In the genomic region with DNA sequence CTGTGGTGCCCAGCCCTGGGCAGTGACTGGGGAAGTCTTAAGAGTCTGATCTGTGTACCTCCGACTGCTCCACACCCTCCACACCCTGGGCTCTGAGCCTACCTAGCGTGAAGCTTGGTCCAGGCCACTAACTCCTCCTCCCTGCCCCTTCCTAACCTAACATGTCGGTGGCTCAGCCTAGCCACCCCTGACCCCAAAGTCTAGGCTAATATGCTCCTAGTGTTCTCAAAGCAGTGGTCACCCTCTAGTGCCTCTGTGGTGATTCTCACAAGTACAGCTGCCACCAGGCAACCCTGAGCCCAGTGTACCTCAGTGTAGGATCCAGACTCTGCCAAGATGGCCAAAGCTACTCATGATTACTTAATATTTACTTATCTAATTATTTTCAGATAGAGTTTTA, we compare ENCODE assay signal across 13 mouse cellular contexts. TPM values are rescaled to one million over a fixed set of nuclear protein-coding genes. Genes with fewer than 3 reads are reported as not detected.
DNase-seq lines count a peak whose midpoint lies in the region; ATAC-seq and TF ChIP-seq lines count a peak whose summit lies in the region.
"Had no signal": no experiment of that assay in that cellular context is flagged by ENCODE, and none has a peak within 500 bp of the region (broad histone marks: within the 10 kb centered on the region; RNA-seq: fewer than 3 reads in every experiment).

No protein-coding gene starts in this region.

- H3K9me3 ChIP-seq in forebrain, embryonic 11.5 days (ENCODE audit: control insufficient read depth, low read length): no peaks in the 10 kb centered on the region
- peaks cover 4% of the 10 kb centered on the region; the same call in 1 of the 2 replicates for H3K9me3 ChIP-seq in forebrain, embryonic 10.5 days
- no peaks in the 10 kb centered on the region for H3K9me3 ChIP-seq in neural tube, embryonic 11.5 days (ENCODE audit: control insufficient read depth, low read length)
- H3K9me3 ChIP-seq in liver, postnatal 0 days (ENCODE audit: low read length): no peaks in the 10 kb centered on the region

- DNase-seq in forebrain, embryonic 11.5 days (ENCODE audit: low spot score): no peak
- no peak for DNase-seq in forebrain, embryonic 10.5 days (ENCODE audit: extremely low spot score, low spot score)
- DNase-seq in neural tube, embryonic 11.5 days (ENCODE audit: low spot score): no peak
- no peak for DNase-seq in neural tube, embryonic 10.5 days (ENCODE audit: extremely low spot score, low spot score)
- DNase-seq in liver, postnatal 0 days: no peak
- no peak for DNase-seq in right cerebral cortex, postnatal 36 days (ENCODE audit: low spot score in 2 of 2)
- DNase-seq in retina, postnatal 1 day: no peak
- DNase-seq in heart, postnatal 14 days: no peak

- no peaks in the 10 kb centered on the region for H3K36me3 ChIP-seq in forebrain, embryonic 11.5 days (ENCODE audit: control insufficient read depth, insufficient read depth, low read length)
- no peaks in the 10 kb centered on the region for H3K36me3 ChIP-seq in forebrain, embryonic 10.5 days (replicated peaks)
- no peaks in the 10 kb centered on the region for H3K36me3 ChIP-seq in neural tube, embryonic 11.5 days (ENCODE audit: control insufficient read depth, insufficient read depth, low read length)
- no peaks in the 10 kb centered on the region for H3K36me3 ChIP-seq in liver, postnatal 0 days (replicated peaks; ENCODE audit: insufficient read depth, low read length)

- WGBS in forebrain, embryonic 11.5 days: 60% methylated on average over 3 of the region's 3 CpGs
- 70% methylated on average over 3 of the region's 3 CpGs for WGBS in forebrain, embryonic 10.5 days
- 61% methylated on average over 3 of the region's 3 CpGs for WGBS in neural tube, embryonic 11.5 days
- 61% methylated on average over 3 of the region's 3 CpGs for WGBS in liver, postnatal 0 days (ENCODE audit: insufficient replicate concordance)

- no peak for TF ChIP-seq EP300 in liver, postnatal 0 days (IDR thresholded peaks at IDR 0.05; ENCODE audit: low read depth)

- H3K4me1 ChIP-seq in forebrain, embryonic 11.5 days (replicated peaks; ENCODE audit: control insufficient read depth, insufficient read depth, low read length): 0 out of 2 replicates have a peak, but pooled peaks cover 2% of the 10 kb centered on the region
- peaks cover 4% of the 10 kb centered on the region for H3K4me1 ChIP-seq in forebrain, embryonic 10.5 days
- no peaks in the 10 kb centered on the region for H3K4me1 ChIP-seq in neural tube, embryonic 11.5 days (ENCODE audit: control insufficient read depth, insufficient read depth, low read length)
- no peaks in the 10 kb centered on the region for H3K4me1 ChIP-seq in liver, postnatal 0 days (ENCODE audit: insufficient read depth)

- no peak overlapping the region for H3K4me3 ChIP-seq in forebrain, embryonic 11.5 days (ENCODE audit: low read depth, low read length)
- H3K4me3 ChIP-seq in forebrain, embryonic 10.5 days: no peak overlapping the region
- H3K4me3 ChIP-seq in neural tube, embryonic 11.5 days (ENCODE audit: low read depth, low read length): no peak overlapping the region
- no peak overlapping the region for H3K4me3 ChIP-seq in liver, postnatal 0 days (ENCODE audit: low read depth, low read length)
- H3K4me3 ChIP-seq: erythroblast, embryonic 14.5 days; heart, adult 2 months had no signal

- H3K27me3 ChIP-seq in forebrain, embryonic 11.5 days (ENCODE audit: control insufficient read depth, insufficient read depth, low read length): no peaks in the 10 kb centered on the region
- H3K27me3 ChIP-seq in forebrain, embryonic 10.5 days (ENCODE audit: poor library complexity, severe bottlenecking): no peaks in the 10 kb centered on the region
- no peaks in the 10 kb centered on the region for H3K27me3 ChIP-seq in neural tube, embryonic 11.5 days (ENCODE audit: control insufficient read depth, insufficient read depth, low read length)
- no peaks in the 10 kb centered on the region for H3K27me3 ChIP-seq in liver, postnatal 0 days (ENCODE audit: insufficient read depth, low read length)
- H3K27me3 ChIP-seq: Patski had no signal

- intact Hi-C loops in heart, postnatal 14 days (cut with DNase I): loop anchor here (5.0 kb wide), 1 partner anchor 143 kb away; no protein-coding TSS in a partner anchor

- no peak overlapping the region for H3K9ac ChIP-seq in forebrain, embryonic 11.5 days (ENCODE audit: low read length)
- no peak overlapping the region for H3K9ac ChIP-seq in neural tube, embryonic 11.5 days (ENCODE audit: low read length)
- no peak overlapping the region for H3K9ac ChIP-seq in liver, postnatal 0 days (replicated peaks)

- no peak for TF ChIP-seq CTCF in liver, postnatal 0 days (IDR thresholded peaks at IDR 0.05; ENCODE audit: low read depth)

- H3K27ac ChIP-seq in forebrain, embryonic 11.5 days (ENCODE audit: low read depth, low read length): no peak overlapping the region
- no peak overlapping the region for H3K27ac ChIP-seq in forebrain, embryonic 10.5 days
- no peak overlapping the region for H3K27ac ChIP-seq in neural tube, embryonic 11.5 days (ENCODE audit: low read depth, low read length)
- H3K27ac ChIP-seq in liver, postnatal 0 days (ENCODE audit: low read depth): no peak overlapping the region
- H3K27ac ChIP-seq: heart, adult 2 months had no signal

- no peak overlapping the region for H3K4me2 ChIP-seq in forebrain, embryonic 11.5 days (ENCODE audit: low read depth, low read length, severe bottlenecking)
- no peak overlapping the region for H3K4me2 ChIP-seq in neural tube, embryonic 11.5 days (ENCODE audit: low read depth)
- H3K4me2 ChIP-seq in liver, postnatal 0 days (ENCODE audit: low read depth, low read length): no peak overlapping the region

- peak; percentile 53 for ATAC-seq in forebrain, embryonic 11.5 days (replicated peaks; ENCODE audit: low FRiP score)
- ATAC-seq in neural tube, embryonic 11.5 days (ENCODE audit: insufficient read depth, low FRiP score, low TSS enrichment): 0 out of 2 replicates have a peak, but pooled peaks have one; percentile 31
- peak; percentile 11; the same call in 1 of the 2 replicates for ATAC-seq in liver, postnatal 0 days
- ATAC-seq: inflammation-experienced regulatory T-cells, adult 6 months had no signal

RNA-seq across cellular contexts. Expression of a gene that starts 6.1 kb away (rescaled TPM):
- 1.2 and 1.8 TPM in 2 replicates for polyA plus RNA-seq in forebrain, embryonic 11.5 days (2014; fragmentation: Nextera tagmentation; extraction: Ambion mirVana)
- polyA plus RNA-seq in forebrain, embryonic 10.5 days (2016; fragmentation: Nextera tagmentation; extraction: Ambion mirVana): 0.98 and 1.2 TPM in 2 replicates
- polyA plus RNA-seq in neural tube, embryonic 11.5 days (2014; fragmentation: Nextera tagmentation; extraction: Ambion mirVana): 0.96 and 1.2 TPM in 2 replicates
- 0.06 TPM in 1 of 2 replicates, not detected in the other for polyA plus RNA-seq in liver, postnatal 0 days (2015; fragmentation: Nextera tagmentation; extraction: Ambion mirVana)
- total RNA-seq in heart, postnatal 14 days (2021): under 1 TPM in 1 of 2 experiments, not detected in 1; 0.14 TPM
- polyA plus RNA-seq: erythroblast, embryonic 14.5 days; spleen, adult 2 months had no signal

RNA-seq across cellular contexts. Expression of a gene that starts 27.7 kb away (rescaled TPM):
- polyA plus RNA-seq in forebrain, embryonic 11.5 days (2014; fragmentation: Nextera tagmentation; extraction: Ambion mirVana): 2.8 and 3.0 TPM in 2 replicates
- 5.5 and 5.6 TPM in 2 replicates for polyA plus RNA-seq in forebrain, embryonic 10.5 days (2016; fragmentation: Nextera tagmentation; extraction: Ambion mirVana)
- polyA plus RNA-seq in neural tube, embryonic 11.5 days (2014; fragmentation: Nextera tagmentation; extraction: Ambion mirVana): 3.1 and 3.2 TPM in 2 replicates
- 22.4 and 45.6 TPM in 2 replicates for polyA plus RNA-seq in liver, postnatal 0 days (2015; fragmentation: Nextera tagmentation; extraction: Ambion mirVana)
- 10 to 100 TPM; 43.5 to 44.3 TPM for total RNA-seq in heart, postnatal 14 days (2021)
- polyA plus RNA-seq: erythroblast, embryonic 14.5 days; inflammation-experienced regulatory T-cells, adult 6 months had no signal

RNA-seq across cellular contexts. Expression of a gene that starts 51.5 kb away (rescaled TPM):
- 1.2 and 2.8 TPM in 2 replicates for polyA plus RNA-seq in forebrain, embryonic 11.5 days (2014; fragmentation: Nextera tagmentation; extraction: Ambion mirVana)
- 1.7 and 2.1 TPM in 2 replicates for polyA plus RNA-seq in forebrain, embryonic 10.5 days (2016; fragmentation: Nextera tagmentation; extraction: Ambion mirVana)
- 0.97 and 2.7 TPM in 2 replicates for polyA plus RNA-seq in neural tube, embryonic 11.5 days (2014; fragmentation: Nextera tagmentation; extraction: Ambion mirVana)
- polyA plus RNA-seq in liver, postnatal 0 days (2015; fragmentation: Nextera tagmentation; extraction: Ambion mirVana): 104 and 114 TPM in 2 replicates
- 1 to 10 TPM in 1 of 2 experiments, under 1 TPM in 1; 0.90 to 2.7 TPM for total RNA-seq in heart, postnatal 14 days (2021)
- polyA plus RNA-seq: erythroblast, embryonic 14.5 days had no signal

Comparison
In these comparisons a context has a peak if more than half of its experiments do, and no peak if none do; other contexts are left out.
1. RNA of a gene that starts 51.5 kb away (polyA plus RNA-seq): 104 to 114 TPM in liver, postnatal 0 days; 1.7 to 2.1 TPM in forebrain, embryonic 10.5 days, 1.2 to 2.8 TPM in forebrain, embryonic 11.5 days and 0.97 to 2.7 TPM in neural tube, embryonic 11.5 days; every median in the first group is over 10 times any median in the second.
2. Peak in every context shown above with its lines, with median percentiles within 50 percentile points of each other: ATAC-seq.